Mouse (Mus musculus): ENCODE results near the gene Tgfb1i1.

Tgfb1i1 gene

GRCm38 (mm10) chr7:128246496-128247391 lies at the start of gene Tgfb1i1:
TSS of gene Tgfb1i1 (plus strand) at chr7:128246812.
- DNase-seq (ENCODE audit: inconsistent ontology term) = peak; percentile 91

- DNase-seq (ENCODE audit: inconsistent ontology term) = no peak
Measured at GRCm38 (mm10) chr7:128201607-128202006, 45.0 kb upstream of the Tgfb1i1 start.

- no peak for DNase-seq (ENCODE audit: inconsistent ontology term)
Measured at GRCm38 (mm10) chr7:128203071-128203470, 43.5 kb upstream of the Tgfb1i1 start.

- no peak for DNase-seq (ENCODE audit: inconsistent ontology term)
Measured at GRCm38 (mm10) chr7:128204179-128204578, 42.4 kb upstream of the Tgfb1i1 start.

GRCm38 (mm10) chr7:128205695-128206094 lies 40.9 kb upstream of the Tgfb1i1 start:
- no peak for DNase-seq (ENCODE audit: inconsistent ontology term)

GRCm38 (mm10) chr7:128206152-128206551 lies 40.5 kb upstream of the Tgfb1i1 start, which contains the start of gene Cox6a2:
TSS of gene Cox6a2 (minus strand) at chr7:128206387.
- no peak for DNase-seq (ENCODE audit: inconsistent ontology term)

GRCm38 (mm10) chr7:128208187-128208586 lies 38.4 kb upstream of the Tgfb1i1 start:
- peak; percentile 18 for DNase-seq (ENCODE audit: inconsistent ontology term)

- DNase-seq (ENCODE audit: inconsistent ontology term) = no peak
Measured at GRCm38 (mm10) chr7:128209826-128210225, 36.8 kb upstream of the Tgfb1i1 start.

- no peak for DNase-seq (ENCODE audit: inconsistent ontology term)
Measured at GRCm38 (mm10) chr7:128219952-128220351, 26.7 kb upstream of the Tgfb1i1 start.

- DNase-seq (ENCODE audit: inconsistent ontology term) = no peak
Measured at GRCm38 (mm10) chr7:128220936-128221335, 25.7 kb upstream of the Tgfb1i1 start.

GRCm38 (mm10) chr7:128231741-128232140 lies 14.9 kb upstream of the Tgfb1i1 start:
- DNase-seq (ENCODE audit: inconsistent ontology term) = no peak

GRCm38 (mm10) chr7:128234796-128235195 lies 11.8 kb upstream of the Tgfb1i1 start:
- no peak for DNase-seq (ENCODE audit: inconsistent ontology term)

GRCm38 (mm10) chr7:128235481-128235880 lies 11.1 kb upstream of the Tgfb1i1 start:
- no peak for DNase-seq (ENCODE audit: inconsistent ontology term)

- DNase-seq (ENCODE audit: inconsistent ontology term) = no peak
Measured at GRCm38 (mm10) chr7:128236426-128236825, 10.2 kb upstream of the Tgfb1i1 start.

- DNase-seq (ENCODE audit: inconsistent ontology term) = peak; percentile 91
Measured at GRCm38 (mm10) chr7:128236856-128237592, 9.6 kb upstream of the Tgfb1i1 start, which contains the start of gene Armc5. TSS of gene Armc5 (plus strand) at chr7:128237342.

- DNase-seq (ENCODE audit: inconsistent ontology term) = no peak
Measured at GRCm38 (mm10) chr7:128237593-128237926, 9.1 kb upstream of the Tgfb1i1 start.

- peak; percentile 100 for DNase-seq (ENCODE audit: inconsistent ontology term)
Measured at GRCm38 (mm10) chr7:128237927-128238778, 8.5 kb upstream of the Tgfb1i1 start, which contains the start of gene 9130023H24Rik. TSS of gene 9130023H24Rik (minus strand) at chr7:128238031.

GRCm38 (mm10) chr7:128238991-128239390 lies 7.6 kb upstream of the Tgfb1i1 start:
- DNase-seq (ENCODE audit: inconsistent ontology term) = peak; percentile 29

- no peak for DNase-seq (ENCODE audit: inconsistent ontology term)
Measured at GRCm38 (mm10) chr7:128240131-128240784, 6.4 kb upstream of the Tgfb1i1 start.

- DNase-seq (ENCODE audit: inconsistent ontology term) = no peak
Measured at GRCm38 (mm10) chr7:128242331-128242730, 4.3 kb upstream of the Tgfb1i1 start.

GRCm38 (mm10) chr7:128243921-128244320 lies 2.7 kb upstream of the Tgfb1i1 start:
- no peak for DNase-seq (ENCODE audit: inconsistent ontology term)

All from Muller cell, postnatal 12 days (primary cell).